Mouse (Mus musculus): ENCODE data around the gene Kcnk3.
A peak's percentile ranks its signal among the peaks of the same experiment; 100 is the strongest.

The Kcnk3 gene

DNA sequence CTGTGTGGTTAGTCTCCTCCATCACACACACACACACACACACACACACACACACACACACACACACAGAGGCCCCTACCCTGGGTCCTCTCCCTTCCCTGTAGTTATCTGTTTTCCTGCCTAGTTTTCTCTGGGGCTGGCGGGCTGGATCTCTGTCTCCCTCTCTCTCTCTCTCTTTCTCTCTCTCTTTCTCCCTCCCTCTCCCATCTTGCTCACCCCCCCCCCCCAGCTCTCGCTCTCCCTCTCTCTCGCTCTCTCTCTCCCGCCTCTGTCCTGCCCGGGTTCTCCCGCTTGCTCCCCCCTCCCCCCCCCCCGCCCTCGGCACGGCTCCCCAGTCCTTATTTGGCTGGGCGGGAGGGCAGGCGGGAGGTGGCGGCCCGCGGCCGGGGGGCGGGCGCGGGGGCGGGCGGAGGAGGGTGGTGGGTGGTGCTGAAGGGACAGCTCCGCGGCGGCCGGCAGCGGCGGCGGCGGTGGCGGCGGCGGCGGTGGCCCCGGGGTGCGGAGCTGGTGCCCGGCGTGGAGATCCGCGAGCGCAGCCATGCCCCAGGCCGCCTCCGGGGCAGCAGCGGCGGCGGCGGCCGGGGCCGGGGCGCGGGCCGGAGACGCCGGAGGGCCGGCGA lies at the start of gene Kcnk3:
TSS of gene Kcnk3 (plus strand) at position 490 of the 620 bp plus-strand sequence.
- DNase-seq (ENCODE audit: low read depth, low spot score): peak; percentile 54

DNA sequence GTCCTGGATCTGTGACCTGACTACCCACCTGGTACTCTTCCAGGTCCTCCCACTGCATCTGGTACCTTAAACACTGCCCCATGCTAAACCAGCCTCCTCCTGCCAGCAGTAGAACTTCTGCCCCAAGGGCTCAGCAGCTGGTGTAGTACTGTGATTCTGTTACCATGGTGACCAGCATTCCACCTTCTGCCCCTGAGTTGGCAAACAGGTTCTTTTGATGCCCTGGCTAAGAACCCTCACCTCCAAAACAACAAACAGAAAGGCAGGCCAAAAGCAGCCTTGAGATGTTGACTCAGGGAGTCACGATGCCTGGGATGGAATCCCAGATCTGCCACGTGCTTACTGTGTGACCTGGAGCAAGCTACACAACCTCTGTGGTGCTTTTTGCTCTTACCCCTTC lies 42.3 kb upstream of the Kcnk3 start, which contains the start of gene Cib4:
TSS of gene Cib4 (minus strand) at position 139 of the 400 bp plus-strand sequence.
- peak; percentile 14 for DNase-seq (ENCODE audit: low read depth, low spot score)

DNA sequence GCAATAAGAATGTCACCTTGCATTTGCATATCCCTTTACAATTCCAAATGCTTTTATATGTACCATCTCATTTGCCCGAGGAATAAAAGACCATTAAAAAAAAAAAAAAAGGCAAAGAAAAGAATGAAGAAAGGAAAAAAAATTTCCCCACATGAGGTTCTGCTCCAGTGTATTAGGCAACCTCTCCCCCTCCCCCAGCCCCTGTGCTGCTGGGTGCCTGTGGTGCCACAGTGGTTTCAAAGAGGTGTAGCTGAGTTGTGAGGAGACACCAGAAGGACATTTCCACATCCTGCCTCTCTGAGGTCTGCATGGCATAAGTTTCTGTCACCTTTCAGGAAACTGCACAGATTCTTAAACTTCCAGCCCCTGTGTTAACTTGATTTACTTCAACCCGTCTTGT lies 39.3 kb upstream of the Kcnk3 start:
- DNase-seq (ENCODE audit: low read depth, low spot score): no peak

DNA sequence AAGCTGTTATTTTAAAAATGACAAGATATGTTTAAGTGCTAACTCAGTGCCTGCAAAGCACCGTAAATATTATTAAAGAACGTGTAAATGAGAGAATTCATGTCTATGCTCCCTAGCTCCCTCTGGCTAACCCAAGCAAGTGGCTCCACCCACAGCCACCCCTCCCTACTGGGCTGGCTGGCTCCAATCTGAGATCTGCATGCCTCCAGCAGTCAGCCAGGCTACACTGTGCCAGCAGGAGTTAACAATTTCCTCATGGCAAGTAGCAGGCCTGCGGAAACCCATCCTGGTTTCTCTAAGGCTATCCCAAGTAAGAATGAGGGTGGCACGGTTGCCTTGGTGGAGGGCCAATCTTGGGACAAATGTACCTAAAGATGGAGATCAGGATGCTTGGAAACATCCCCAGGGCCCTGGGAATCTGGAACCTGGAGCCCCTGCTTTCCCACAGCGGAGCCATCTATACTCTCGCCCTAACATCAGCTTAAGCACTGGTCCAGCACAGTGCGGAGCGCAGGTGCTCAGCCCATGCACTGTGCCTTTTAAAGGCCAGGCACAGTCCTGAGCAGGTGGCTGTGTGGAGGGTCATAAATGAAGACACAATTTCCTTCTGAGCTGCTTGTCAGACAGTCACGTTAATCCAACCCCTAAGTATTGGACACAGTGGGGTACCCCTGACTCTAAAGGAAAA lies 37.5 kb upstream of the Kcnk3 start:
- DNase-seq (ENCODE audit: low read depth, low spot score): no peak

DNA sequence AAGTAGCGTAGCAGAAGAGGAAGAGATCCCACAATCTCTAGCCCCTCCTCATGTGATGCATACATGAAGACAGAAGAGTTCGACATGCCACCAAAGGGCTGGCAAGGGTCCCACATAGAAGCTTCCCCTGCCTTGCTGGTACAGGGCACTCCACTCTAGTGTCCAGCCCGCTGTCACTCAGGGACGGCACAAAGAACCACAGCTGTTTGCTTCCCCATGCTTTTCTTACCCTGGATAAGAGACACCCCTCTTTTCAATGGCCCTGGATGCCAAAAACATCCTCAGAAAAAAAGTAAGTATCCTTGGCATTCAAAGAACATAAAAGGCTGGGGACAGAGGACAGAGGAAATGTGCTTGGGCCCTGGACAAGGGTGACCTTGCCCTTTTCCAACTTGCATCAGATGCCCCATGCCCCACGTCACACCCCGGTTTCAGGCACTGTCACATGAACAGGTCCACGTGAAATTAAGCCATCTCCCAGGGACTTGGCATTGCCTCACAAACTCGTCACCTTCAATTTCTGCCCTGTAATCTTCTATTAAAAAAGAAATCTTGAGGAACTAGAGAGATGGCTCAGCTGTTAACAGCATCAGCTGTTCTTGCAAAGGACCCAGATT lies 36.8 kb upstream of the Kcnk3 start:
- DNase-seq (ENCODE audit: low read depth, low spot score): no peak

DNA sequence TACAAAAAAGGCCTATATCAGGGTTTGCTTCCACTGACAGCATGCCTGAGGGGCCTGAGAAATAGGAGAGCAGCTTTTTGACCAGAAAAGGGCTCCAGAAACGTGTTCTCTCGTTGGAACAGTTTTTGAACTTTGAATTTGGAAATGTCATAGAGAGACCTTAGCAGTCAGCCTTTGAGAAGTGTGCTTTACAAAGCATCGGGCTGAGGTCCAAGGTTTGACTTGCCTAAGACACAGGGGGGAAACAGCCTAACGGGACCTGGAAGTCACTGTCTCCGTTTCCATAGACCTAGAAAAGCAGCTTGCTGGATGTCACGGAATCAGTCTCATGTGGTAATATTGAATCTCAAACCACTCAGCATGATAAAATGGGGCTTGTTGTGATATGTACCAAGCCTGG lies 36.0 kb upstream of the Kcnk3 start:
- DNase-seq (ENCODE audit: low read depth, low spot score): no peak

DNA sequence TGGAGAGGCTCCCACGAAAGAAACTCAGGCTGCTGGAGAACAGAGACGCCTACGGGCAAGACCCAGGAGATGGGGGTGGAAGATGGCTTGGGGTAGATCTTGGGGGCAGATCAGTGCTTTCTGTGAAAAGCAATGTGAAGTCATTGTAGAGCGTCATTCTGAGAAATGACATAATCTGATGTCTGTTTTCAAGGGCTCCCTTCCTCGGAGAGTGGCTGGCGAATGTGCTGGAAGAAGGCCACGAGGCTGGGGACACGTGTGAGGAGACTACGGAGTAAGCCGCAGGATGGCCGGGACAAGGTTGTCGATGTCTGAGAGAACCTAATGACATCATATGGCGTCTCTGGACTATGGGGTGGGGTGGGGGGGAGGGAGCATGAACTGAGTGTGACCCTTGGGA lies 34.0 kb upstream of the Kcnk3 start:
- DNase-seq (ENCODE audit: low read depth, low spot score): no peak

DNA sequence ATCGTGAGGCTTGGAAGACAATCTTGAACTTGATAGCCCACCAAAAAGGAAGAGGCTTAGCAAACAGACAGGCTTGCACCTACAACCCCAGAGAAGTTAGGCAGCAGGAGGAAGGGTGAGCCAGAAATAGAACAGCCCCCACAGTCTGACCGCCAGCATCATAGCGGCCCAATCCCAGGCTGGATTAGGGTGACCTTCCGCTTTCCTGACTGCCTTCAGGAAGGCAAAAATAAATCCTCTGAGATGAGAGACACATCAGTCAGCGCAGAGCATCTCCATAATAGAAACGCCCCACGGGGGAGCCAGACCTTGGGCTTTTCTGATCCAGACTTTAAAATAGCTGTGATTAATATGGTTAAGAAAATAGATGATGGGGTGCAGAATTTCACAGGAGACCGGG lies 33.0 kb upstream of the Kcnk3 start:
- no peak for DNase-seq (ENCODE audit: low read depth, low spot score)

DNA sequence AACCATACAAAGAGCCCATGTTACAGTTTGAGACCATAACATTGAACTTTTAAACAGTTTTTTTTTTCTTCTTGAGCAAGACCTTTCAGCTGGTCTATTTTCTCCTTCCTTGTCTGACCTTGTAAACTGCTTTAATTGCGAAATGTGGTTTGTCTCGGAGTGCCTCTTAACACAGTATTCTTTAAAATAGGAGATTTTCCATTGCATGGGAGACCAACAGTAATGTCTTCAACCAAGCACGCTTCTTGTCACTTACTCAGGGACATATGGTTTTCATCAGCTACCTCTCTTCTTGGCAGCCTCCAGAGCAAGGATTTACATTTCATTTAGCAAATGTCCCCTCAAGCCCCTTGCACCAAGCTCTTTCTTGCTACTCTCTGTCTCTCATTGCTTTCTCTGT lies 31.7 kb upstream of the Kcnk3 start:
- no peak for DNase-seq (ENCODE audit: low read depth, low spot score)

DNA sequence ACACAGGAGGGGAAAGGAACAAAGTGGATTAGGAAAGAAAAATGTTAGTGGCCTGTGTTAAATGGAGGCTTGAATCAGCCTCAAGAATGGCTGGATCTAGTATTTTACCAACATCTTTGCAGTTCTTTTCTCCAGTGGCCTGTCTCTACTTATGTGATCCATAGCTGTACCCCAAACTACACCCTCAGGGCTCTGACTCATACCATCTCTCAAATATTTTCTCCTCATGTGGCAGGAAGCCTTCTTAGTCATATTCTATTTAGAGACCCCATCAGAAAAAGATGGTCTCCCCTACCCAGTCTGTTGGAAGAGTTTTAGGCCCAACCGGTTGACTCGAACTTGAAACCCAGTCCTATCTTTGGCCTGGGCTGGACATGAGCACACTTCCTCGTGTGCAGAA lies 28.5 kb upstream of the Kcnk3 start:
- no peak for DNase-seq (ENCODE audit: low read depth, low spot score)

DNA sequence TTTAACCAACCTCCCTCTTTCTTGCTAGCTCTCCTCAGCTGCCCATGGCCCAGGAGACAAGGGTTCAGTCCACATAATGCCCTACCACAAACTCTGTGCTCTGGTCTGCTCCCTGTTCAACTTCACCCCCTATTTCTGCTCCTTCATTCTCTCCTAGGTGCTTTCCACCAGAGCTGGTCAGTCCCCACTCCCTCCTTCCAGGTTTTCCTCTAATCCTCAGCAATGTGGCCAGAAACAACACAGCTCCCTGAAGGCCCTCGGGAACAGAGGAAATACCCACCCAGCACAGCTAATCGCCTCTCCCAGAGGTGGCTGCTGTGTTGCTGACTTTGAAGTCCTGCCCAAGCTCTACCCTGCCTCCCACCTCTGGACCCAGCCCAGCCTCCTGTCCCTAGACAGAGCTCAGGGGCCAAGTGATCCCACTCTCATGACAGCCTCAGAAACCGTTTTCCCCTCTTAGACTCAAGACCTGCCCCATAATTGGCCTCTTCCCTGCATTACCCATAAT lies 27.9 kb upstream of the Kcnk3 start:
- DNase-seq (ENCODE audit: low read depth, low spot score): no peak

DNA sequence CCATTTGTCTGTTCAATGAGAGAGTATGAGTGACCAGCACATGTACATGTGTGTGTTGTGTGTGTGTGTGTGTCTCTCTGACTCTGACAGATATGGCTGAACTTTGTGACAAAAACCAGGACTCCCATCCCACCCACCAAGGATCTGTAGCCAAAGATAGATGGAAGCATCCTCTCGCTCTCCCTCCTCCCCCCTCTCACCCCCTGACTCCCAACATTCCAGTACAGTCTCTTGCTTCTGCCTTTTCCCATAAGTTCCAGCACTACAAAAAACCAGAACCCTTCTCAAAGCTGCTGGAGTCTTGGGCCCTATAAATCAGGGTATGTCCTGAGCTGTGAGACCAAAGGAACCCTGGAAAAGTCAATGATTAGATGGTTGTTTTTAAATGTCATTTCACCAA lies 19.5 kb upstream of the Kcnk3 start:
- DNase-seq (ENCODE audit: low read depth, low spot score): no peak

DNA sequence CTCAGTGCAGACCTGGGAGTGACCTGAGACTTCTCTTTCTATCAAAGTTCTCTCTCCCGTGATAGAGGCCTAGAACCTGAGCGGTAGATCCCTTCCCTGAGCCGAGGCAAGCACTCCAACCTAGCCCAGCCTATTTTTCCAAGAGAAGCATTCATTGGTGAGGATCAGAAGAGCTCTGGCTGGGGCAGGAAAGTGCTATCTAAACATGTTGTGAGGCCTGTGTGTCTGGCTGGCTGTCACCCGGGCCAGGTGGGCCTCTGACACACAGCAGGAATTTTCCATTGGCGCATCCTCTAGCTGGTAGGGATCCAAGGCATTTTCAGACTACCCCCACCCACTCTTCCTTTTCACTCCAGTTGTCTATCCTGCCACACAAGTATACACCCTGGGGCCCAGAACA lies 16.1 kb upstream of the Kcnk3 start:
- DNase-seq (ENCODE audit: low read depth, low spot score): no peak

DNA sequence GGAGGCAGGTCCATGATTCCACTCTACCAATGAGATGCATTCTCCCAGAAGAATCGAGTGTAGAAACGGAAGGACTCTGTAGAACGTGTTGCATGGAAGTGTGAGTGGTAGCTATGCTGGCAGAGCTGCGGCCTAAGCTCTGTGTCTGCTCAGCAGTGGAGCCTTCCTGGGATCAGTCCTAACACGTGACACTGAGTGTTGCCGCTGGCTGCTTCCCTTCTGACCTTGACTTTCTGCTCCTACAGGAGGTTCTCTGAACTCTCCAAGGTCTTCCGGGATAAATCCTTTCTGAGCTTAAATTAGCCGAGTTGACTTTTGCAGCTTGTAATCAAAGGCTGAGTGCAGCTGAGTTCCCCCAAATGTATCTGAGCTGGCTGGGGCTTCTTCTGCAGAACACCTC lies 13.6 kb upstream of the Kcnk3 start:
- DNase-seq (ENCODE audit: low read depth, low spot score): no peak

DNA sequence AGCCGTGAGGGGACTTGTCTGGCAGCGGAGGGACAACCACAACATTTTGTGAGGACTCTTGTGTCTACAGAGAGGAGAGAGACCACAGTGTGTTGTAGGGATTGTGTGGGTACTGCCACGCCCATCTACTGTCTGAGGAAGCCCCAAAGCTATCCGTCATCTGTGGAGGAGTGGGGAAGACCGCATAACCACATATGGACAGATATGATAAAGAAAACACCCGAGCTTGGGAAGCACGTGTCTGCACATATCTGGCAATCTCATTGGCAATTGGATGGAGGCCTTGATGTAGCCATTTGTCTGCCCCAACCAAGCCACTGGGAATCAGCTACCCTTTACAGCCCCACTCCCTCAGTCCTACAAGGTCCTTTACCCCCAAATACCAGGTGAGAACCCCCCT lies 11.7 kb upstream of the Kcnk3 start:
- DNase-seq (ENCODE audit: low read depth, low spot score): no peak

DNA sequence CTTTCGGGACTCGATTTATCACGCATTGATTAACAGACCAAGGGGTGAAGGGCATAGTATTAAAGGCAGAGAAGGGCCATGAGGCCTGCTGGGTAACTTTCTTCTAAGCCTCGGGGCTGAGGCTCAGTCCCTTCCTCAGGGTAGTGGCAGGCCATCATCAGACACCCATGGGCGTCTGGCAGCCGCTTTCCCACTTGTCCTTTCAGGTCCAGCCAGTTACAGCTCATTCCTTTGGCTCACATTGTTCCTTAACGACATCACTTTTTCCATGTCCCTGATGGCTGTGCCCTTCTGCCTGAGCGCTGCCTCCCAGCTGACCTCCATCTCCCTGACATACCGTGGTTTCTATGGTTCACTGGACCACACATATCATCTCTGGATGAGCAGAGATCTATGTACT lies 10.7 kb upstream of the Kcnk3 start:
- no peak for DNase-seq (ENCODE audit: low read depth, low spot score)

DNA sequence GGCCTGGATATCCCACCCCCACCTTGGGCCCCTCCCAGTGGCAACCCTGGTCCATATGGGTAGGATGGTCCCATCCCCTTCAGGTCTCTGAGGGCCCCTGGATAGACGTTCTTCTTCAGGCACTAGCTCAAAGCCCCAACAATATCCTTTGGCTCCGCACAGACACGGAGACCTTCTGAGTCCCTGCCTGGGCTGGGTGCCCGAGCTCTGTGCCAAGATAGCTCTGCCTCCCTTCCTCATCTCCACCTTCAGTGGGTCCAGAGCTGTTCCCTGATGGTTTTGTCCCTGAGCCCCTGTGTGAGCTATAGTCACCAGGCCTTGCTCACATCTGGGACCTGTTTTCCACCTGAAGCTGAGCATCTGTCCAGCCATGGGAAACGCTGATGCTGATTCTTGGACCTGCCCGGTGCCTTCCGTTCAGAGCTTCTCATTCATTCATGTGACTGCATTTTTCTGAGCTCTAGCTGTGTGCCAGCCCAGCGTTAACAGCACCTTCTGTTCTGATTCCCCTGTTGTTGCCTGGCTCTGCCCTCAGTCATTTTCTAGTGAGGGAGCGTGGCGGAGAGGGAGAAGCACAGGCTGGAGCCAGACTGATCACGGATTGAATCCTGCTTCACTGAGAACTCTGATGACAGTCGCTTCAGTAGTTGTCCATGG lies 10.2 kb upstream of the Kcnk3 start:
- no peak for DNase-seq (ENCODE audit: low read depth, low spot score)

DNA sequence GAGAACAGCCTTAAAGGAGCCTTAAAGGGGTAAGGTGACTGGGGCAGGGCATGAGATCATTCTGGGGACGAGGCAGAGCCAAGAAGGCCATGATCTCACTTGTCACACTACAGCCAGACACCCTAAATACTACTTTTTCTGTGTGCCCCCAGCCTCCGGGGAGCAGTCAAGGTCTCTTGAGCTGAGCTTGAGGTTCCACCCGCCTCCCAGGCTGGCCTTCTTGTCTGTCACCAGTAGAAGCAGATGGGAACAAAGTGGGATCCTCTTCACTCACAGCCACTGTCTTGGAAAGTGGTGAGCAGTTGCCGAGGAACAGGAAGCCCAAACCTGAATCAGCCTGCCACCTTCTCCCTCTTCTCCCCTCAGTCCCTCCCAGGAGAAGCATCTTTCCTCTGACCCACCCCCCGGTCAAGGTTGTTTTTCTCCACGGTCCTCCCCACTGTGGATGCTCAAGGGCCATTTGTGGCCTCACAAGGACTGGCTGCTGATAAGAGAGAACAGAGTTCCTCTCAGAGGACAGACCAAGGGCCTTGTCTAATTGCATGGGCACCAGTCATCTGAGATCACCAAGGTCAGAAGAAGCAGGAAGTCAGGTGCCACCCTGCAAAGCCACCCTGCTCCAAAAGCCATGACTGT lies 9.4 kb upstream of the Kcnk3 start:
- DNase-seq (ENCODE audit: low read depth, low spot score): no peak

DNA sequence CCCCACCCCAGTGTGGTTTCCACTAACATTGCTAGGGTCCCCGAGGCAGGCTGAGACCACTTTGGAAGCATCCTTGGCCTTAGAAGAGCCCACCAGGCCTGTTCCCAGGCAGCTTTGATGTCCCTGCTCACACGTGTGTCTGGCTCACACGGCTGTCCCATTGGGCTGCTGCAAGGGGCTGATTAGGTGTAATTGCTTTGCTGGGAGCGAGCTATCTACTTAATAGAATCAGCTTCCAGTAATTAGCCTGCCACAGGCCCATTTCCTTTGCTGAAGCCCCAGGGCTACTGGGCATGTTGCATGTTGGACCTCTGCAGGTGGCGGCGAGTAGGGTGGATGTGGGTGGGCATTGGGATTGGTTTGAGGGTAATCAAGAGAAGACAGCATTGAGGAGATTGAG lies 7.2 kb upstream of the Kcnk3 start:
- DNase-seq (ENCODE audit: low read depth, low spot score): no peak

DNA sequence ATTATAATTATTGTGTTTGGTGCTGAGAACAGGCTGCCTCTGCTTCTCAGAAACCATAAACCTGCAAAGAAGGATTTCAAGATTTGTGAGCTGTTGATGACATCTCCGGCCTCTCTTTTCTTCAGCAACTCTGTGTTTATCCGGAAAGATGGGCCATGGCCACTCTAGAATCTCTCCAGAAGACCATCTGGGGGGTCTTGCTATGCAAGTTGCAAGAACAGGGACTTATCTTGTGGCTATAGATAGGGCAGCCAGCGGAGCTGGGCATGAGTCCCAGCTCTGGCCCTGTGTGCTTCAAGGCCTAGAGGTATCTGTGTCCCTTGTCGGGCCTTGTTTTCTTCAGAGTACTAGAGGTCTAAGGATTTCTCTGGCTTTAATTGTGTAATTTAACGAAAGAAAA lies 6.0 kb upstream of the Kcnk3 start:
- DNase-seq (ENCODE audit: low read depth, low spot score): no peak

DNA sequence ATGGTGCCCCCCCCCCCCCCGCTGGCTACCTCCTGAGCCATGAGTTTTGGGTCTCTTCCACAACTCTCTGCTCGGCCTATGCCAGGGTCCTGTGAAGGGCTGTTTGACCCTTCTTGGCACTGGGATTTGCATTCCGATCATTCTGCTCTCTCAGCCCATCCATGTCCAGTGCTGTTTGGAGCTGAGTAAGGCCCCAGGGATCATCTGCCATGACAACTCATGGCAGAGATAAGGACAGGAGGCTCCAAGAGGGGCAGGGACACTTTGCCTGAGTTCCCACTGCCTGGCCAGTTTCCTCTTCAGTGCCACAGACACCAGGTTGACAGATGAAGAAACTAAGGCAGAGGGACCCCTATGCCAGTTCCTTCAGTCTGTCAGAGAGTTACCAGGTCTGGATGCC lies 1.4 kb upstream of the Kcnk3 start:
- DNase-seq (ENCODE audit: low read depth, low spot score): no peak

DNA sequence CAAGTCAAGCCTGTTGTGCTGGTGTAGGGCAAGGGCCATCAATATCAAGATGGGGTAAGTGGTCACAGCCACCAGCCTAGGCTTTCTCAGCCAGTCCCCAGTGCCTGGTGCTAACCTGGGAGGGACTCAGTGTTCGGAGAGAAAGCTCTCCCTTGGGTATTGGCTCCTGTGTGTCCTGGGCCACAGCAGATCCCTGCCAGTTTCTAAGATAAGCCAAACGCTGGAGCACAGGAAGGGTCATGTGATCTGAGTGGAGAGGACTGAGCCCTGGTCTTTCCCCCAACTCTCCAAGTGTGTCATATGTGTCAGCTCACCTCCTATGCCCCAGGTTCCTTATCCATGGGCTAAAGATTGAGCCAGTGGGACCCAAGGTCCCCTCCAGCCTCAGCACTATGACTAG lies 869 bp upstream of the Kcnk3 start:
- DNase-seq (ENCODE audit: low read depth, low spot score): no peak

All from mesoderm, embryonic 11.5 days (tissue).